Mouse (Mus musculus): ENCODE data around the gene Stip1. TPM values are rescaled to one million over a fixed set of nuclear protein-coding genes. Genes with fewer than 3 reads are reported as not detected.
A peak's percentile ranks its signal among the peaks of the same experiment; 100 is the strongest.
"Not testable (repeated sequence)": the region's sequence is repeated elsewhere in the genome, so short reads cannot be mapped to it uniquely, and the experiment has no call there.

The Stip1 gene
- polyA plus RNA-seq, 1 experiment, result 31.4 TPM

GRCm38 (mm10) chr19:7054772-7055171 is 15.0 kb upstream of the Stip1 start:
- TF ChIP-seq CTCF (IDR thresholded peaks at IDR 0.05; ENCODE audit: insufficient read depth, low read length), result no peak
- no peak for TF ChIP-seq POLR2A (IDR thresholded peaks at IDR 0.05; ENCODE audit: borderline replicate concordance, extremely low read depth, low read depth, low read length)
- WGBS, result 44% methylated on average over 10 of the region's 10 CpGs
- DNase-seq, result no peak
- H3K4me1 ChIP-seq (ENCODE audit: control insufficient read depth, insufficient read depth, low read length), result peaks cover 12% of the 10 kb centered on the region
- no peak overlapping the region for H3K4me3 ChIP-seq (replicated peaks; ENCODE audit: extremely low read depth, low read depth, low read length)

GRCm38 (mm10) chr19:7053382-7053781 is 13.6 kb upstream of the Stip1 start:
- H3K4me1 ChIP-seq (ENCODE audit: control insufficient read depth, insufficient read depth, low read length), result peaks cover 12% of the 10 kb centered on the region
- WGBS, result 91% methylated on average over 4 of the region's 4 CpGs
- not testable (repeated sequence) for DNase-seq; H3K4me3 ChIP-seq (replicated peaks; ENCODE audit: extremely low read depth, low read depth, low read length)

- 51% methylated on average over 4 of the region's 4 CpGs for WGBS
- no peak for DNase-seq
- H3K4me3 ChIP-seq (replicated peaks; ENCODE audit: extremely low read depth, low read depth, low read length), result no peak overlapping the region
- 0 out of 2 replicates have a peak, but pooled peaks cover 2% of the 10 kb centered on the region for H3K4me1 ChIP-seq (ENCODE audit: control insufficient read depth, insufficient read depth, low read length)
- TF ChIP-seq CTCF (IDR thresholded peaks at IDR 0.05; ENCODE audit: insufficient read depth, low read length) (no peak), POLR2A (IDR thresholded peaks at IDR 0.05; ENCODE audit: borderline replicate concordance, extremely low read depth, low read depth, low read length) (no peak)
Measured at GRCm38 (mm10) chr19:7044706-7045105, 4.9 kb upstream of the Stip1 start.

- no peak for DNase-seq
- H3K4me1 ChIP-seq (ENCODE audit: control insufficient read depth, insufficient read depth, low read length), result 0 out of 2 replicates have a peak, but pooled peaks cover 2% of the 10 kb centered on the region
- TF ChIP-seq CTCF (IDR thresholded peaks at IDR 0.05; ENCODE audit: insufficient read depth, low read length) (no peak), POLR2A (IDR thresholded peaks at IDR 0.05; ENCODE audit: borderline replicate concordance, extremely low read depth, low read depth, low read length) (no peak)
- no peak overlapping the region for H3K4me3 ChIP-seq (replicated peaks; ENCODE audit: extremely low read depth, low read depth, low read length)
- 59% methylated on average over 4 of the region's 4 CpGs for WGBS
Measured at GRCm38 (mm10) chr19:7044279-7044678, 4.5 kb upstream of the Stip1 start.

GRCm38 (mm10) chr19:7041171-7041570 is 1.4 kb upstream of the Stip1 start:
- DNase-seq, result no peak
- H3K4me1 ChIP-seq (ENCODE audit: control insufficient read depth, insufficient read depth, low read length), result peaks cover 5% of the 10 kb centered on the region
- 84% methylated on average over 2 of the region's 2 CpGs for WGBS
- H3K4me3 ChIP-seq (replicated peaks; ENCODE audit: extremely low read depth, low read depth, low read length), result no peak overlapping the region
- no peak for TF ChIP-seq CTCF (IDR thresholded peaks at IDR 0.05; ENCODE audit: insufficient read depth, low read length)
- TF ChIP-seq POLR2A (IDR thresholded peaks at IDR 0.05; ENCODE audit: borderline replicate concordance, extremely low read depth, low read depth, low read length), result no peak

GRCm38 (mm10) chr19:7040637-7041130 is 917 bp upstream of the Stip1 start:
- 12% methylated on average over 13 of the region's 13 CpGs for WGBS
- no peak for DNase-seq
- TF ChIP-seq POLR2A (IDR thresholded peaks at IDR 0.05; ENCODE audit: borderline replicate concordance, extremely low read depth, low read depth, low read length) (no peak), CTCF (IDR thresholded peaks at IDR 0.05; ENCODE audit: insufficient read depth, low read length) (no peak)
- H3K4me1 ChIP-seq (ENCODE audit: control insufficient read depth, insufficient read depth, low read length), result peaks cover 5% of the 10 kb centered on the region
- H3K4me3 ChIP-seq (replicated peaks; ENCODE audit: extremely low read depth, low read depth, low read length), result peak overlapping the region; percentile 82

GRCm38 (mm10) chr19:7039088-7039720 is 563 bp downstream of the Stip1 start:
- Histone ChIP-seq H3K4me3 (replicated peaks; ENCODE audit: extremely low read depth, low read depth, low read length) (peak overlapping the region; percentile 80), H3K4me1 (ENCODE audit: control insufficient read depth, insufficient read depth, low read length) (peaks cover 5% of the 10 kb centered on the region)
- DNase-seq, result peak; percentile 54
- no peak for TF ChIP-seq CTCF (IDR thresholded peaks at IDR 0.05; ENCODE audit: insufficient read depth, low read length)
- TF ChIP-seq POLR2A (IDR thresholded peaks at IDR 0.05; ENCODE audit: borderline replicate concordance, extremely low read depth, low read depth, low read length), result no peak
- under 1% methylated on average over 35 of the region's 35 CpGs for WGBS

GRCm38 (mm10) chr19:7034006-7034405 is 5.8 kb downstream of the Stip1 start:
- Histone ChIP-seq H3K4me1 (ENCODE audit: control insufficient read depth, insufficient read depth, low read length) (peaks cover under 1% of the 10 kb centered on the region), H3K4me3 (replicated peaks; ENCODE audit: extremely low read depth, low read depth, low read length) (no peak overlapping the region)
- TF ChIP-seq CTCF (IDR thresholded peaks at IDR 0.05; ENCODE audit: insufficient read depth, low read length) (no peak), POLR2A (IDR thresholded peaks at IDR 0.05; ENCODE audit: borderline replicate concordance, extremely low read depth, low read depth, low read length) (no peak)
- WGBS, result 94% methylated on average over 5 of the region's 5 CpGs
- no peak for DNase-seq

- TF ChIP-seq CTCF (IDR thresholded peaks at IDR 0.05; ENCODE audit: insufficient read depth, low read length) (no peak), POLR2A (IDR thresholded peaks at IDR 0.05; ENCODE audit: borderline replicate concordance, extremely low read depth, low read depth, low read length) (no peak)
- 90% methylated on average over 5 of the region's 5 CpGs for WGBS
- no peaks in the 10 kb centered on the region for H3K4me1 ChIP-seq (ENCODE audit: control insufficient read depth, insufficient read depth, low read length)
Measured at GRCm38 (mm10) chr19:7029531-7029930, 10.2 kb downstream of the Stip1 start.

GRCm38 (mm10) chr19:7020224-7020641 is 19.5 kb downstream of the Stip1 start:
- H3K4me3 ChIP-seq (replicated peaks; ENCODE audit: extremely low read depth, low read depth, low read length), result no peak overlapping the region
- 40% methylated on average over 3 of the region's 3 CpGs for WGBS
- no peaks in the 10 kb centered on the region for H3K4me1 ChIP-seq (ENCODE audit: control insufficient read depth, insufficient read depth, low read length)
- DNase-seq, result peak; percentile 37
- TF ChIP-seq CTCF (IDR thresholded peaks at IDR 0.05; ENCODE audit: insufficient read depth, low read length) (peak; percentile 76), POLR2A (IDR thresholded peaks at IDR 0.05; ENCODE audit: borderline replicate concordance, extremely low read depth, low read depth, low read length) (no peak)

More at GRCm38 (mm10) chr19:7029531-7029930, 10.2 kb downstream of the Stip1 start:
- H3K4me3 ChIP-seq (replicated peaks; ENCODE audit: extremely low read depth, low read depth, low read length), result no peak overlapping the region
- DNase-seq, result no peak
